Mouse (Mus musculus): ENCODE results near the gene Tmem156.
"Not testable (repeated sequence)": the region's sequence is repeated elsewhere in the genome, so short reads cannot be mapped to it uniquely, and the experiment has no call there.

The Tmem156 gene

GRCm38 (mm10) chr5:65091921-65092320, at the start of gene Tmem156:
Gene Tmem156, minus strand, starts transcription at chr5:65092132.
- DNase-seq (ENCODE audit: extremely low spot score, low read depth, low spot score), result no peak

- no peak for DNase-seq (ENCODE audit: extremely low spot score, low read depth, low spot score)
These were observed 49.3 kb upstream of the Tmem156 start for GRCm38 (mm10) chr5:65141242-65141641.

DNA sequence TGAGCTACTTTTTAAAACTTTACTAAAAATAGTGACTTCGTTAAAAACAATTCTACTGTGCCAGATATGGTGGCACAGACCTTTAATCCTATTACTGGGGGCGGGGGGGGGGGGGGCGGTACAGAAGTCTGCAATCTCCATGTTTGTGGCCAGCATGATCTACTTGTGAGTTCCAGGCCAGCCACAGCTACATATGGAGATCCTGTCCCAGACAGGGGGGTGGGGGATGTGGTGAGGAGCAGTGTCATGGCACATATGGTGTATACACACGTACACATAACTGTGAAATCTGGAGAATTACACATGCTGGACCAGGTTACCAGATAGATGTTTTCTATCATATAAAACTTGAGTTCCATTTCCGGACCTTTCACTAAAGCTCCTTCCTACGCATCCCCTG, 45.1 kb upstream of the Tmem156 start:
- no peak for DNase-seq (ENCODE audit: extremely low spot score, low read depth, low spot score)

DNA sequence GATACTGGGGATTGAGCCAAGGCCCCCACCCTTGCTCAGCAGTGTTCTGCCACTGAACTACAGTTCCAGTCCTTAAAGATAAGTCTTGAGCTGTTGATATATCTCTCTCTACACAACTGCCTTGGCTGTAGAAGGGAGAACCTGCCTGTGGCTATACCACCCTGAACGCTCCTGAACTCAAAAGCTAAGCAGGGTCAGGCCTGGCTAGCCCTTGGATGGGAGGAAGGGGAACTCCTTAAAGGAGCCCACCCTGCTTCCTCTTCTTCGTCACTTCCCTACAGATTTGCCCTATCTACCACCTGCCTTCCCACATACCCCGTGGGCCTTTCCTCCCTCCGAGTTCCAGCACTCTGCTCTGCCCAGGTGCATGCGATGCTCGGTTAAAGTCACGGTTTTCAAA, 44.2 kb upstream of the Tmem156 start:
- DNase-seq (ENCODE audit: extremely low spot score, low read depth, low spot score), result no peak

DNA sequence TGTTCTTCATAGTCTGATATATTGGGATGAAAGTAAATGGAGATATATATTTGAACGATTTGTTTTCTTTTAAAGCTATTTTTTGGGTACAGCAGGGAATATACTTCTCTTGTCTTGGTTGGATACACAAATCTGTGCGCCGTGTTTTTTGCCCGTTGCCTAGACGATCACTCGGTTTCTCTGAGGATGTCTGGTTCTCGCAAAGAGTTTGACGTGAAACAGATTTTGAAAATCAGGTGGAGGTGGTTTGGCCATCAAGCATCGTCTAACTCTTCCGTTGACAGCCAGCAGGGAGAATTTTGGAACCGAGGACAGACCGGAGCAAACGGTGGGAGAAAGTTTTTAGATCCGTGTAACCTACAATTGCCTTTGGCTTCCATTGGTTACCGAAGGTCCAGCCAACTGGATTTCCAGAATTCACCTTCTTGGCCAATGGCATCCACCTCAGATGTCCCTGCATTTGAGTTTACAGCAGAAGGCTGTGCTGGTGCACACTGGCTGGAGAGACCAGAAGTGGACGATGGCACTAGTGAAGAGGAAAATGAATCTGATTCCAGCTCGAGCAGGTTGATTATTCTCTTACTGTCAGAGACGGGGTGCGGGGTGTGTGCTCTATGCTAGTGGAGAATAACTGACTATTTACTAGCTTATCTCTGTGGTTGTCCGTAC, 39.4 kb upstream of the Tmem156 start:
- DNase-seq (ENCODE audit: extremely low spot score, low read depth, low spot score), result no peak

DNA sequence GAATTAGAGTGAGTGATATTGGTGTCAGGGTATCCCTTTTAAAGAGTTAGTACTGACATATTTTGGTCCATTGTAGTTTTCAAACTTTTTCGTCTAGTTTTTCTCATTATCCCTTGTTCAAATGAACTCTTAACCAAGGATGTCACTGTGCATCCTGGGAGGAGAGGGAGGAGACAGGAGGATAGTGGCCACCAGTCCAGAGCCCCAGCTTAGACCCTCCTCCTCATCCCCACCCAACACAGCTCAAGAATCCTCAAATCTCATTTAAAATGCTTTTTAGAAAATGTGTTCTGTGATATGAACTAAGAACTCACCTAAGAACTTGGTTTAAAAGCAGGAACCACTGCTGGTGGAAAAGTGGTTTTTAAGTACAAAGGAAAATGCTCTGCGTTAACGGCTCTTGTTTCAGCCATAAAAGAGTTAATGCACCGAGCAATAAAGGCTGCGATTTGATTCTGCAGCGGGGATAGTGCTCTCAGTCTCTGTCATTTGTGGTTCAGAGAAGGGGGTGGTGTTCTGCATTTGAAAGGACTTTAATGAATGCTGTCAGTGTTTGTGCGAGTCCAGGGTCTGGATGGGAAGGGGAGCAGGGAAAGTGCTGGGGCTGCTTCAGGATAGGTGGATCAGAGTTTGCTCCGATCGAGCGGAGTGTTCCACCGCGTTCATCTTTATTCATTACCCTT, 38.7 kb upstream of the Tmem156 start:
- no peak for DNase-seq (ENCODE audit: extremely low spot score, low read depth, low spot score)

DNA sequence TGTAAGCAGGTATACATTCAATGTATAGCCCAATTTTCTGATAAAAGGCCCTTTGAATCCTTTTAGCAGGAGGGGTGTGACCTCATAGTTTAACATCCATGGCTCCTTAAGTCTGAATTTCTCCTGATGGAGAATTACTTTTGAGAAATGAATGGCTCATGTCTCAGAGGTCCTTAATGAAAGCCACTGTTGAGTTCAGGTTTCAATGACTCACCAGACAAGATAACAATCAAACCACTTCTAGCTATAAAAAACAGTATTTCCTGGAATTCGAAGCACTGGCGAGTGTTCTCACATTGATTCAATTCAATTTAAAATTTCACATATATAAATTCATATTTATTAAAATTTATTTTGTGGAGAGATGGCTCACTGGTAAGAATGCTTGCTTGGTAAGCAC, 36.5 kb upstream of the Tmem156 start:
- DNase-seq (ENCODE audit: extremely low spot score, low read depth, low spot score), result no peak

- DNase-seq (ENCODE audit: extremely low spot score, low read depth, low spot score), result no peak
These were observed 34.2 kb upstream of the Tmem156 start for GRCm38 (mm10) chr5:65126137-65126536.

DNA sequence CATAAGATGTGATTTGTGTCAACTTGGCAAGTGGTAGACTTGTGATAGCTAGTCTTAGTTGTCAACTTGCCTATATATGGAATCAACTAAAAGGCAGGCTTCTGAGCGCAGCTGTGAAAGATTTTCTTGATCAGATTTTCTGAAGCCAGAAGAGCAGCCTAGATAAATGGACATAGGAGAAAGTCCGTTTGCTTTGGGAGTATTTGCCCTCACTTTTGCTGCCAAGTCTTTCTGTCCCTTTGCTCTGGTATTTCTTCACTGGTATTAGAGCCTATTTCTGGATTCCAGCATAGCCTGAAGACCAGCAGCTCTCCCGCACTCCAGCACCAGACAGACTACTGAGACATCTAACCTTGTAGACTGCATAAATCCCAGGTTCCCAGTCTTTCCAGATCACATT, 30.7 kb upstream of the Tmem156 start:
- no peak for DNase-seq (ENCODE audit: extremely low spot score, low read depth, low spot score)

DNA sequence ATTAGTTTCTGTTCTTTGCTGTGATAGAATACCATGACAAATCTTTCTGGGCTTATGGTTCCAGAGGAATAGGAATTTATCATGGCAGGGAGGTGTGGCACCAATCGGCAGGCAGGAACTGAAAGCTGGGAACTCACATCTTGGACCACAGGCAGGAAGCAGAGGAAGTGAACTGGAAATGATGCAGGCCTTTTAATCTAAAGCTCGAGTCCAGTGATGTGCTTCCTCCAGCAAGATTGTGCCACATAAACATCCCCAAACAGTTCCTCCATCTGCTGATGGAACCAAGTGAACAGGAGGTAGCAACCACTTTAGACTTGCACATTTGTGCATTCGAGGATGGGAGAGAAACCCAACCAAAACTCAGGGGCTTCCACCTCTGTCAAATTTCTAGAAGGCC, 28.0 kb upstream of the Tmem156 start:
- DNase-seq (ENCODE audit: extremely low spot score, low read depth, low spot score), result no peak

GRCm38 (mm10) chr5:65119495-65119894, 27.6 kb upstream of the Tmem156 start:
- no peak for DNase-seq (ENCODE audit: extremely low spot score, low read depth, low spot score)

DNA sequence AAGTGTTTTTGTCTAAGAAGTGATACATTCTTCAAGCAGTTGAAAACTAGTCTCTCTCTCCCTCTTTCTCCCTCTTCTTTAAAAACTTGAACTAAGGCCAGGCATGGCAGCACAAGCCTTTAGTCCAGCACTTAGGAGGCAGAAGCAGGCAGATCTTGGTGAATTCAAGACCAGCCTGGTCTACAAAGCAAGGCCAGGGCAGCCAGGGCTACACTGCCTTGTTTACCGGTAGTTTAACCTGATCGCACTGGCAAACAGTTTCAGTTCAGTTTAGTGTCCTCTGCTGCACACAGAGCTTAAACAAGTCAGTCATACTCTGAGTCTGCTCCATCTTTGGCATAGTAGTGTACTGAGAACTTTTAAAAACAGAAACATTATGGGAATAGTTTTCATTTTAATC, 24.9 kb upstream of the Tmem156 start:
- no peak for DNase-seq (ENCODE audit: extremely low spot score, low read depth, low spot score)

- DNase-seq (ENCODE audit: extremely low spot score, low read depth, low spot score), result no peak
These were observed 21.4 kb upstream of the Tmem156 start for GRCm38 (mm10) chr5:65113323-65113722.

- not testable (repeated sequence) for DNase-seq (ENCODE audit: extremely low spot score, low read depth, low spot score)
These were observed 20.3 kb upstream of the Tmem156 start for GRCm38 (mm10) chr5:65112225-65112624.

GRCm38 (mm10) chr5:65107773-65108432, 16.0 kb upstream of the Tmem156 start:
- no peak for DNase-seq (ENCODE audit: extremely low spot score, low read depth, low spot score)

DNA sequence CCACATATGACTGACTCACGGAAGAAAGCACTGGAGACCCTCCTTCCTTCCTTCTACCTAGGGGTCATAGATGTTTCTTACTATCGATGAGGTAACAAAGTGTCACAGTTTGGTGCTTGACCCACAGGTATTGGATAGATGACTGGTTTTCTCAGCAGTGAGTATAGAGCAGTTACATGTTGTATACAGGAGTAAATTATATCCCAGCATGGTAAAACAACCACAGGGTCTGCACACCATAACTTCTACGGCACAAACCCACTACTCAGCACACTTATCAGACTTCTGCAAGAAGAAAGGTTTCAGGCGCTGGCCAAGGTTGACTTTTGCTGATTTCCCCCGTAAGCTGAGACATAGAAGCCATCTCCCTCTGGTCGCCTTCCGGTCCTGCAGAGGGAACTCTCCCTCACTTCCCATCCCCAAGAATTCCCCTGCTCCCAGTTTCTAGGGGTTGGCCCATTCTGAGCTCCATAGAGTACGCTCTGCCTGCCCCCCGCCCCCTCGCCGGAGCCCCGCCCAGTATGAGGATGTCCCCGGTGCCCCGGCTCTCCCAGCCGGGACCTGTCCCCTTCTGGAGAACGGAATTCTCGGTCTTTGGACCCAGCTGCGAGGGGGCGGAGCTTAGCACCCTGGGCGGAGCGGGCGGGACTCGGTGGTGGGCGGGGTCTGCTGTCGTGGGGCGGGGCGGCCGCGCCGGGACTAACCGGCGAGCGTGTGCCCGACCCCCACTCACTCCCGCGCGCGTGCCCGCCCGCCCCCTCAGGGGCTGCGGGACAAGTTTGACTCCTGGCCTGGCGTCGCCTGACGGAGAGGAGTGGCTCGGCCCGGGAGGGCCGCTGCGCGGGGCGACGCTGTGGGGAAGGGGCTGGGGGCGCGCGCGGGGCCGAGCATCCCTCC, 15.2 kb upstream of the Tmem156 start, which contains the start of gene Klhl5:
TSS of gene Klhl5 (plus strand) at position 664 of the 897 bp plus-strand sequence.
- no peak for DNase-seq (ENCODE audit: extremely low spot score, low read depth, low spot score)

GRCm38 (mm10) chr5:65102641-65103042, 10.7 kb upstream of the Tmem156 start:
- DNase-seq (ENCODE audit: extremely low spot score, low read depth, low spot score), result no peak

DNA sequence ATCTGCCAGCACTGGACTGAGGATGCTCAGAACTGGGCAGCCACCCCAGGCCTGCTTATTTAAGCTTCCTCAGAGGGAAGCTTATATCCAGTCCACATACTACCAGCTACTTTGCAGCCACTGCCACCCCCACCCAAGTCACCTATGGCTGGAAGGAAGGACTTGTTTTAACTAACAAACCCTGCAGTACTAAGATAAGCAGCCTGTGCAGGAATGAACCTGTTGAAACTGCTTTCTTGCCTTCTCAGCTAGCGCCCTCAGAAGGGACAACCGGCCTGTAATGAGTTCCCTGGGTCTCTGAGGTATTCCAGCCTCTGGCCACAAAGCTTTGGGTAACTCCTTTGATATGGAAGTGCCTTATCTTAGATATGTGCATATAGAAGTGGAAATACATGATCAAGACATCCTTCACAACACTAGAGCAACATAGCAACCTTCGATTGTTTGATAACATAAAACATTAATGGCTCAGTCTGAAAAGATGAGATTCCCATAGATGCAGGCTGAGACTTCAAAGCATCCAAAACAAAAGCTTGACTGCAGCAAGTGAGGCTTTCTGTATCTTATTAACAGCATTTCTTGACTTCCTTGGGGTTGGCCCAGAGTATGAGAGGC, 10.2 kb upstream of the Tmem156 start:
- no peak for DNase-seq (ENCODE audit: extremely low spot score, low read depth, low spot score)

DNA sequence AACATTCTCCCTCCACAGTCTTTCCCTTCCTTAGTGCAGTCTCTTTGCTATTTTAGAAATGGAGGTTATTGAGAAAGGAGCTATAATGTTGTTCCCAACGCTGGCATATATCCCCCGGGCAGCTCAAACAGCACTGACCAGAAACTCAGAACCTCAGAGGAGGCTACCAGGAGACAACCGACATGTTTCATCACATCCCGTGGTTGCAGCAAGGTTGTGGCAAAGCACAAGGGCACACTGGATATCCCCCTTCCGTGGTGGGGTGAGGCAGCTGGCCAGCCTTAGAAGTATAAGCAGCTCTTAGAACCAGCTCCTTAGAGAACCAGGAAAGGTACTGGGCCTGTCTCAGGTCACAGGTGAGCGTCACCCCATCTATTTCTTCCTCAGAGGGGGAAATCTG, 9.7 kb upstream of the Tmem156 start:
- no peak for DNase-seq (ENCODE audit: extremely low spot score, low read depth, low spot score)

DNA sequence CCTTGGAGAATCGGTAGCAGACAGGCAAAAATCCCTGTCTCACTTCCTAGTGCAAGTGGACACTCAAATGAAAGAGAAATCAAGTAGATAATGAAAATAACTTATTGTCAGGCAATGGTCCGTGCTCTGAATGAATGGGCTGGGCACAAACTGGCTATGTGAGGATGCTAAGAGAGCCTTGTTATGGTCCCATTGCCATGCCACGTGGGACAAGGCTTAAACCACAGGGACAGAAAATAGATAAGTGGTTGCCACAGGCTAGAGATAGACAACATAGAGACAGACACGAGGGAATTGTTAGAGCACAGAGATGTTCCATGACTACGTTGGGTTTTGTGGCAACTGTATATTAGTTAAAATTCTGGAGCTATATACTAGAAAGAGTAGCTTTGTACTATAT, 9.3 kb upstream of the Tmem156 start:
- DNase-seq (ENCODE audit: extremely low spot score, low read depth, low spot score), result no peak

GRCm38 (mm10) chr5:65100002-65100401, 8.1 kb upstream of the Tmem156 start:
- DNase-seq (ENCODE audit: extremely low spot score, low read depth, low spot score), result no peak

Data from hindlimb bud, embryonic 11.5 days (tissue).